Mouse (Mus musculus): ENCODE data around the gene Pnkp.

The Pnkp gene

GRCm38 (mm10) chr7:44832763-44833162 lies 24.2 kb upstream of the Pnkp start:
- no peak for DNase-seq

- DNase-seq, result no peak
These were observed 21.4 kb upstream of the Pnkp start for GRCm38 (mm10) chr7:44835373-44836015.

- DNase-seq, result no peak
These were observed 20.9 kb upstream of the Pnkp start for GRCm38 (mm10) chr7:44836016-44836404.

GRCm38 (mm10) chr7:44836423-44837053 lies 20.4 kb upstream of the Pnkp start:
- no peak for DNase-seq

GRCm38 (mm10) chr7:44838073-44838472 lies 18.9 kb upstream of the Pnkp start:
- no peak for DNase-seq

- DNase-seq, result no peak
These were observed 17.8 kb upstream of the Pnkp start for GRCm38 (mm10) chr7:44839171-44839490.

- DNase-seq, result no peak
These were observed 17.3 kb upstream of the Pnkp start for GRCm38 (mm10) chr7:44839491-44840191.

GRCm38 (mm10) chr7:44840426-44840825 lies 16.5 kb upstream of the Pnkp start:
- no peak for DNase-seq

GRCm38 (mm10) chr7:44841825-44842463 lies 15.0 kb upstream of the Pnkp start:
- no peak for DNase-seq

GRCm38 (mm10) chr7:44845006-44845405 lies 11.9 kb upstream of the Pnkp start:
- DNase-seq, result peak; percentile 25

GRCm38 (mm10) chr7:44846804-44847203 lies 10.1 kb upstream of the Pnkp start:
- peak; percentile 49 for DNase-seq

- DNase-seq, result peak; percentile 49
These were observed 9.2 kb upstream of the Pnkp start for GRCm38 (mm10) chr7:44847772-44848171.

- peak; percentile 100 for DNase-seq
These were observed 8.2 kb upstream of the Pnkp start, which contains the start of the genes Akt1s1 and Tbc1d17 for GRCm38 (mm10) chr7:44848561-44849415. Gene Akt1s1 (plus strand): TSS chr7:44848991. Gene Tbc1d17 (minus strand): TSS chr7:44849079.

GRCm38 (mm10) chr7:44849416-44850111 lies 7.4 kb upstream of the Pnkp start:
- peak; percentile 90 for DNase-seq

- no peak for DNase-seq
These were observed 6.8 kb upstream of the Pnkp start for GRCm38 (mm10) chr7:44850146-44850545.

- no peak for DNase-seq
These were observed 5.9 kb upstream of the Pnkp start for GRCm38 (mm10) chr7:44850789-44851624.

- DNase-seq, result no peak
These were observed 5.2 kb upstream of the Pnkp start for GRCm38 (mm10) chr7:44851625-44852234.

GRCm38 (mm10) chr7:44852259-44853027 lies 4.5 kb upstream of the Pnkp start:
- DNase-seq, result no peak

GRCm38 (mm10) chr7:44853065-44853464 lies 3.9 kb upstream of the Pnkp start:
- DNase-seq, result no peak
